In genomic region chr2:118389569-118389968, GRCm38 (mm10) we compare ENCODE assay signal across 9 mouse cellular contexts. TPM values are rescaled to one million over a fixed set of nuclear protein-coding genes. Genes with fewer than 3 reads are reported as not detected.
A peak's percentile ranks its signal among the peaks of the same experiment; 100 is the strongest.
DNase-seq lines count a peak whose midpoint lies in the region; ATAC-seq and TF ChIP-seq lines count a peak whose summit lies in the region.
"Had no signal": no experiment of that assay in that cellular context is flagged by ENCODE, and none has a peak within 500 bp of the region (broad histone marks: within the 10 kb centered on the region; RNA-seq: fewer than 3 reads in every experiment).

No protein-coding gene starts in this region.

- no peak for DNase-seq in heart, postnatal 25 days (ENCODE audit: low spot score)
- peak; percentile 75 for DNase-seq in midbrain, embryonic 11.5 days (ENCODE audit: low spot score, missing footprints)
- DNase-seq in spleen, postnatal 14 days (ENCODE audit: low spot score in 2 of 2), result no peak
- no peak for DNase-seq in cerebellum, adult 2 months
- no peak for DNase-seq in ovary, postnatal 36 days (ENCODE audit: low spot score)
- DNase-seq: embryo, embryonic 11 days had no signal

- intact Hi-C loops in heart, postnatal 25 days (cut with DNase I), result no loop called here

- H3K4me1 ChIP-seq in heart, embryonic 13.5 days, result peaks cover 18% of the 10 kb centered on the region
- H3K4me1 ChIP-seq in ES-Bruce4 (ENCODE audit: control insufficient read depth, insufficient read depth, low read length), result no peaks in the 10 kb centered on the region
- peaks cover 16% of the 10 kb centered on the region for H3K4me1 ChIP-seq in hindbrain, embryonic 13.5 days (replicated peaks)
- H3K4me1 ChIP-seq in midbrain, embryonic 11.5 days (ENCODE audit: control insufficient read depth, insufficient read depth, low read length), result peaks cover 5% of the 10 kb centered on the region
- H3K4me1 ChIP-seq in cerebellum, adult 2 months (ENCODE audit: control insufficient read depth, insufficient read depth, low read length), result no peaks in the 10 kb centered on the region

- no peaks in the 10 kb centered on the region for H3K9me3 ChIP-seq in heart, embryonic 13.5 days
- H3K9me3 ChIP-seq in ES-Bruce4 (replicated peaks; ENCODE audit: control insufficient read depth, insufficient read depth, low read length, poor library complexity, severe bottlenecking), result no peaks in the 10 kb centered on the region
- H3K9me3 ChIP-seq in hindbrain, embryonic 13.5 days, result no peaks in the 10 kb centered on the region
- H3K9me3 ChIP-seq in midbrain, embryonic 11.5 days (ENCODE audit: control insufficient read depth, low read length), result no peaks in the 10 kb centered on the region

- no peak for TF ChIP-seq EP300 in ES-Bruce4 (IDR thresholded peaks at IDR 0.05; ENCODE audit: insufficient read depth, low read depth, low read length)

- peak overlapping the region; percentile 94 for H3K9ac ChIP-seq in heart, embryonic 13.5 days
- H3K9ac ChIP-seq in ES-Bruce4 (ENCODE audit: low read depth, poor library complexity, severe bottlenecking), result peak overlapping the region; percentile 69; the same call in 1 of the 2 replicates
- 0 out of 2 replicates have a peak overlapping the region, but pooled peaks have one; percentile 90 for H3K9ac ChIP-seq in hindbrain, embryonic 13.5 days
- H3K9ac ChIP-seq in midbrain, embryonic 11.5 days (ENCODE audit: low read length), result no peak overlapping the region; the same call in 1 of the 2 replicates

- H3K27ac ChIP-seq in heart, embryonic 13.5 days (replicated peaks), result peak overlapping the region; percentile 96; the same call in 1 of the 2 replicates
- H3K27ac ChIP-seq in ES-Bruce4 (ENCODE audit: insufficient read depth, low read length), result no peak overlapping the region
- H3K27ac ChIP-seq in hindbrain, embryonic 13.5 days, result no peak overlapping the region
- H3K27ac ChIP-seq in midbrain, embryonic 11.5 days (ENCODE audit: low read depth, low read length), result no peak overlapping the region
- no peak overlapping the region for H3K27ac ChIP-seq in cerebellum, adult 2 months (ENCODE audit: insufficient read depth, low read length)

- TF ChIP-seq POLR2A in ES-Bruce4 (IDR thresholded peaks at IDR 0.05; ENCODE audit: insufficient read depth, low read length), result no peak
- no peak for TF ChIP-seq POLR2A in cerebellum, adult 2 months (IDR thresholded peaks at IDR 0.05; ENCODE audit: borderline replicate concordance, insufficient read depth, low read length)

- H3K4me2 ChIP-seq in heart, embryonic 13.5 days, result peak overlapping the region; percentile 91
- peak overlapping the region; percentile 75 for H3K4me2 ChIP-seq in hindbrain, embryonic 13.5 days
- H3K4me2 ChIP-seq in midbrain, embryonic 11.5 days, result peak overlapping the region; percentile 74; the same call in 1 of the 2 replicates

- ATAC-seq in heart, embryonic 13.5 days (ENCODE audit: extremely low read depth, insufficient number of reproducible peaks, low FRiP score, low TSS enrichment), result no peak
- ATAC-seq in hindbrain, embryonic 13.5 days (ENCODE audit: low FRiP score), result no peak
- no peak for ATAC-seq in midbrain, embryonic 11.5 days (ENCODE audit: low FRiP score)

- no peaks in the 10 kb centered on the region for H3K36me3 ChIP-seq in heart, embryonic 13.5 days
- no peaks in the 10 kb centered on the region for H3K36me3 ChIP-seq in ES-Bruce4 (ENCODE audit: control insufficient read depth, insufficient read depth, low read length, poor library complexity, severe bottlenecking)
- no peaks in the 10 kb centered on the region for H3K36me3 ChIP-seq in hindbrain, embryonic 13.5 days
- H3K36me3 ChIP-seq in midbrain, embryonic 11.5 days (ENCODE audit: control insufficient read depth, insufficient read depth, low read length), result no peaks in the 10 kb centered on the region

- H3K27me3 ChIP-seq in heart, embryonic 13.5 days (replicated peaks), result no peaks in the 10 kb centered on the region
- H3K27me3 ChIP-seq in ES-Bruce4 (ENCODE audit: control insufficient read depth, insufficient read depth, low read length, poor library complexity, severe bottlenecking), result no peaks in the 10 kb centered on the region
- no peaks in the 10 kb centered on the region for H3K27me3 ChIP-seq in hindbrain, embryonic 13.5 days
- H3K27me3 ChIP-seq in midbrain, embryonic 11.5 days (ENCODE audit: control insufficient read depth, insufficient read depth, low read length), result no peaks in the 10 kb centered on the region
- no peaks in the 10 kb centered on the region for H3K27me3 ChIP-seq in cerebellum, adult 2 months (ENCODE audit: control insufficient read depth, insufficient read depth, low read length)

- peak overlapping the region; percentile 88 for H3K4me3 ChIP-seq in heart, embryonic 13.5 days
- no peak overlapping the region for H3K4me3 ChIP-seq in ES-Bruce4 (ENCODE audit: low read depth, low read length)
- H3K4me3 ChIP-seq in hindbrain, embryonic 13.5 days, result peak overlapping the region; percentile 74; the same call in 1 of the 2 replicates
- no peak overlapping the region; the same call in 1 of the 2 replicates for H3K4me3 ChIP-seq in midbrain, embryonic 11.5 days (ENCODE audit: low read depth, low read length)
- no peak overlapping the region for H3K4me3 ChIP-seq in cerebellum, adult 2 months (replicated peaks; ENCODE audit: insufficient read depth, low read depth, low read length)

- TF ChIP-seq CTCF in ES-Bruce4 (IDR thresholded peaks at IDR 0.05; ENCODE audit: low read depth, low read length), result no peak
- TF ChIP-seq CTCF in cerebellum, adult 2 months (IDR thresholded peaks at IDR 0.05; ENCODE audit: borderline replicate concordance, insufficient read depth, low read depth, low read length), result no peak

- 55% methylated on average over 3 of the region's 3 CpGs for WGBS in heart, embryonic 13.5 days
- WGBS in hindbrain, embryonic 13.5 days, result 81% methylated on average over 3 of the region's 3 CpGs
- WGBS in midbrain, embryonic 11.5 days, result 72% methylated on average over 3 of the region's 3 CpGs
- WGBS in cerebellum, adult 2 months, result 64% methylated on average over 3 of the region's 3 CpGs

RNA-seq across cellular contexts. Expression of gene Eif2ak4, which starts 1.2 kb away (rescaled TPM):
- 6.7 and 7.4 TPM in 2 replicates for polyA plus RNA-seq in heart, embryonic 13.5 days (2015; fragmentation: Nextera tagmentation; extraction: Ambion mirVana)
- 1 to 10 TPM; 5.6 to 6.4 TPM for total RNA-seq in heart, postnatal 25 days (2021)
- polyA plus RNA-seq in ES-Bruce4 (2011; ENCODE audit: insufficient read depth, insufficient read length, low read depth, missing spikeins), result 20.7 and 24.0 TPM in 2 replicates
- 8.2 and 8.7 TPM in 2 replicates for polyA plus RNA-seq in hindbrain, embryonic 13.5 days (2015; fragmentation: Nextera tagmentation; extraction: Ambion mirVana)
- 11.6 and 11.8 TPM in 2 replicates for polyA plus RNA-seq in midbrain, embryonic 11.5 days (2014; fragmentation: Nextera tagmentation; extraction: Ambion mirVana)
- polyA plus RNA-seq in cerebellum, adult 2 months (2012; rRNA removed), result 21.5 and 23.0 TPM in 2 replicates

RNA-seq across cellular contexts. Expression of gene Gpr176, which starts 16.4 kb away (rescaled TPM):
- polyA plus RNA-seq in heart, embryonic 13.5 days (2015; fragmentation: Nextera tagmentation; extraction: Ambion mirVana), result 0.19 and 0.32 TPM in 2 replicates
- total RNA-seq in heart, postnatal 25 days (2021), result under 1 TPM; 0.10 to 0.11 TPM
- 0.17 and 0.39 TPM in 2 replicates for polyA plus RNA-seq in ES-Bruce4 (2011; ENCODE audit: insufficient read depth, insufficient read length, low read depth, missing spikeins)
- 2.8 and 3.2 TPM in 2 replicates for polyA plus RNA-seq in hindbrain, embryonic 13.5 days (2015; fragmentation: Nextera tagmentation; extraction: Ambion mirVana)
- 0.25 TPM in 2 replicates for polyA plus RNA-seq in midbrain, embryonic 11.5 days (2014; fragmentation: Nextera tagmentation; extraction: Ambion mirVana)
- 4.4 and 5.6 TPM in 2 replicates for polyA plus RNA-seq in cerebellum, adult 2 months (2012; rRNA removed)

Comparison
In these comparisons a context has a peak if more than half of its experiments do, and no peak if none do; other contexts are left out.
1. H3K4me3 ChIP-seq: peak in heart, embryonic 13.5 days (single experiment) and hindbrain, embryonic 13.5 days (single experiment); none in ES-Bruce4 (single experiment), midbrain, embryonic 11.5 days (single experiment) and cerebellum, adult 2 months (single experiment).
2. Peak in every context shown above with its lines, with median percentiles within 50 percentile points of each other: H3K4me2 ChIP-seq.